8 mouse cellular contexts compared by ENCODE assay signal in genomic region chr10:127291881-127292638, GRCm38 (mm10). TPM values are rescaled to one million over a fixed set of nuclear protein-coding genes. Genes with fewer than 3 reads are reported as not detected.
A peak's percentile ranks its signal among the peaks of the same experiment; 100 is the strongest.
DNase-seq lines count a peak whose midpoint lies in the region; ATAC-seq and TF ChIP-seq lines count a peak whose summit lies in the region.

No protein-coding gene starts in this region.

- H3K9ac ChIP-seq in midbrain, postnatal 0 days (replicated peaks; ENCODE audit: low read length, poor library complexity, severe bottlenecking), result peak overlapping the region; percentile 65

- TF ChIP-seq CTCF in midbrain, postnatal 0 days (IDR thresholded peaks at IDR 0.05), result no peak
- TF ChIP-seq CTCF in thymus, adult 2 months (IDR thresholded peaks at IDR 0.05; ENCODE audit: borderline replicate concordance, control insufficient read depth, extremely low read depth, insufficient read depth, low read length, poor library complexity), result no peak

- peak; percentile 5 for DNase-seq in kidney, postnatal 10 days
- no peak for DNase-seq in kidney, adult 9 months
- DNase-seq in induced T-regulatory cell, adult 2 months (ENCODE audit: low read depth), result peak; percentile 54
- DNase-seq in midbrain, postnatal 0 days (ENCODE audit: low spot score), result no peak
- no peak for DNase-seq in thymus, adult 2 months
- DNase-seq in left cerebral cortex, adult 9 months (ENCODE audit: low spot score in 2 of 2), result no peak
- no peak for DNase-seq in embryo, embryonic 10 days (ENCODE audit: low spot score)

- H3K36me3 ChIP-seq in midbrain, postnatal 0 days (ENCODE audit: insufficient read depth, low read length), result peaks cover 32% of the 10 kb centered on the region
- H3K36me3 ChIP-seq in thymus, adult 2 months (ENCODE audit: control insufficient read depth, insufficient read depth, low read length), result peaks cover 33% of the 10 kb centered on the region

- peak overlapping the region; percentile 68 for H3K4me3 ChIP-seq in midbrain, postnatal 0 days (ENCODE audit: low read depth, low read length)
- H3K4me3 ChIP-seq in thymus, adult 2 months (ENCODE audit: control insufficient read depth, insufficient read depth, low read length), result no peak overlapping the region

- no peaks in the 10 kb centered on the region for H3K9me3 ChIP-seq in midbrain, postnatal 0 days (ENCODE audit: low read length)

- 34% methylated on average over 5 of the region's 5 CpGs for WGBS in midbrain, postnatal 0 days
- 15% methylated on average over 5 of the region's 5 CpGs for WGBS in thymus, adult 2 months

- no peak for TF ChIP-seq POLR2A in thymus, adult 2 months (IDR thresholded peaks at IDR 0.05; ENCODE audit: control insufficient read depth, extremely low read depth, insufficient read depth, low read length, poor library complexity)

- ATAC-seq in common myeloid progenitor, adult 5-6 weeks (replicated peaks; ENCODE audit: low read depth, poor library complexity, severe bottlenecking), result peak; percentile 10
- no peak for ATAC-seq in midbrain, postnatal 0 days (ENCODE audit: low FRiP score)

- H3K4me2 ChIP-seq in midbrain, postnatal 0 days (ENCODE audit: low read depth, low read length, poor library complexity, severe bottlenecking), result peak overlapping the region; percentile 80

- peaks cover 10% of the 10 kb centered on the region; the same call in 1 of the 2 replicates for H3K4me1 ChIP-seq in midbrain, postnatal 0 days (ENCODE audit: insufficient read depth, low read length)
- peaks cover 22% of the 10 kb centered on the region for H3K4me1 ChIP-seq in thymus, adult 2 months (replicated peaks; ENCODE audit: control insufficient read depth, insufficient read depth, low read length)

- 0 out of 2 replicates have a peak overlapping the region, but pooled peaks have one; percentile 95 for H3K27ac ChIP-seq in midbrain, postnatal 0 days (ENCODE audit: low read depth, low read length)
- H3K27ac ChIP-seq in thymus, adult 2 months (ENCODE audit: control insufficient read depth, insufficient read depth, low read length), result no peak overlapping the region

- no peaks in the 10 kb centered on the region for H3K27me3 ChIP-seq in midbrain, postnatal 0 days (ENCODE audit: insufficient read depth, low read length)
- no peaks in the 10 kb centered on the region for H3K27me3 ChIP-seq in thymus, adult 2 months (ENCODE audit: control insufficient read depth, insufficient read depth, low read length)

RNA-seq across cellular contexts. Expression of gene Mbd6, which starts 3.2 kb away (rescaled TPM):
- 5.2 and 8.7 TPM in 2 replicates for total RNA-seq in common myeloid progenitor, adult 5-6 weeks (2017)
- 8.2 and 10.0 TPM in 2 replicates for total RNA-seq in midbrain, postnatal 0 days (2014; rRNA removed)
- 7.3 and 11.2 TPM in 2 replicates for polyA plus RNA-seq in midbrain, postnatal 0 days (2015; fragmentation: Nextera tagmentation; extraction: Ambion mirVana)
- polyA plus RNA-seq in thymus, adult 2 months (2012; rRNA removed), result 124 and 151 TPM in 2 replicates

RNA-seq across cellular contexts. Expression of gene Mars, which starts 19.5 kb away (rescaled TPM):
- 181 and 187 TPM in 2 replicates for total RNA-seq in common myeloid progenitor, adult 5-6 weeks (2017)
- 62.6 and 84.3 TPM in 2 replicates for total RNA-seq in midbrain, postnatal 0 days (2014; rRNA removed)
- 103 and 112 TPM in 2 replicates for polyA plus RNA-seq in midbrain, postnatal 0 days (2015; fragmentation: Nextera tagmentation; extraction: Ambion mirVana)
- 65.8 and 77.2 TPM in 2 replicates for polyA plus RNA-seq in thymus, adult 2 months (2012; rRNA removed)

RNA-seq across cellular contexts. Expression of gene Dctn2, which starts 25.9 kb away (rescaled TPM):
- total RNA-seq in common myeloid progenitor, adult 5-6 weeks (2017), result 88.5 and 108 TPM in 2 replicates
- 274 and 309 TPM in 2 replicates for total RNA-seq in midbrain, postnatal 0 days (2014; rRNA removed)
- polyA plus RNA-seq in midbrain, postnatal 0 days (2015; fragmentation: Nextera tagmentation; extraction: Ambion mirVana), result 318 and 345 TPM in 2 replicates
- 168 and 200 TPM in 2 replicates for polyA plus RNA-seq in thymus, adult 2 months (2012; rRNA removed)

RNA-seq across cellular contexts. Expression of gene Kif5a, which starts 28.9 kb away (rescaled TPM):
- 0.23 and 0.34 TPM in 2 replicates for total RNA-seq in common myeloid progenitor, adult 5-6 weeks (2017)
- total RNA-seq in midbrain, postnatal 0 days (2014; rRNA removed), result 244 and 249 TPM in 2 replicates
- polyA plus RNA-seq in midbrain, postnatal 0 days (2015; fragmentation: Nextera tagmentation; extraction: Ambion mirVana), result 102 and 103 TPM in 2 replicates
- polyA plus RNA-seq in thymus, adult 2 months (2012; rRNA removed), result 1.2 and 1.5 TPM in 2 replicates

RNA-seq across cellular contexts. Expression of gene Arhgap9, which starts 29.7 kb away (rescaled TPM):
- total RNA-seq in common myeloid progenitor, adult 5-6 weeks (2017), result 13.6 and 24.3 TPM in 2 replicates
- 0.24 and 1.2 TPM in 2 replicates for total RNA-seq in midbrain, postnatal 0 days (2014; rRNA removed)
- 0.91 and 1.0 TPM in 2 replicates for polyA plus RNA-seq in midbrain, postnatal 0 days (2015; fragmentation: Nextera tagmentation; extraction: Ambion mirVana)
- 105 and 111 TPM in 2 replicates for polyA plus RNA-seq in thymus, adult 2 months (2012; rRNA removed)

Comparison
In these comparisons a context has a peak if more than half of its experiments do, and no peak if none do; other contexts are left out.
1. DNase-seq: peak in kidney, postnatal 10 days (single experiment) and induced T-regulatory cell, adult 2 months (single experiment); none in kidney, adult 9 months (single experiment), midbrain, postnatal 0 days (single experiment), thymus, adult 2 months (single experiment), left cerebral cortex, adult 9 months (0 of 2) and embryo, embryonic 10 days (single experiment).